Mouse (Mus musculus) splenic B cell, adult 2 months (primary cell): Measurements from ENCODE around the gene Pdlim4.

Experiments
- DNase-seq: peaks from one replicate; pipeline ENCODE4 v3.0.0-alpha.2; 2011; ENCODE audit warnings: low read depth, low spot score
- H3K27me3 ChIP-seq: 2 replicates; pipeline ENCODE4 v1.6.1; 2012; ENCODE audit warnings: mild to moderate bottlenecking, low read length, moderate library complexity, mixed read lengths; ENCODE audit not compliant: control insufficient read depth, poor library complexity, insufficient read depth, severe bottlenecking
- H3K36me3 ChIP-seq: 2 replicates; pipeline ENCODE4 v1.6.1; 2012; ENCODE audit warnings: mild to moderate bottlenecking, low read length, moderate library complexity, mixed read lengths; ENCODE audit not compliant: control insufficient read depth, poor library complexity, insufficient read depth, severe bottlenecking

Gene Pdlim4

GRCm38 (mm10) chr11:54102706-54103449, 34.1 kb upstream of the Pdlim4 start:
- DNase-seq = no peak
- no peaks in the 10 kb centered on the region for H3K36me3 ChIP-seq
- no peaks in the 10 kb centered on the region; the same call in 1 of the 2 replicates for H3K27me3 ChIP-seq

GRCm38 (mm10) chr11:54101701-54102100, 32.9 kb upstream of the Pdlim4 start:
- no peaks in the 10 kb centered on the region for H3K27me3 ChIP-seq
- no peaks in the 10 kb centered on the region for H3K36me3 ChIP-seq
- no peak for DNase-seq

GRCm38 (mm10) chr11:54100692-54101591, 32.1 kb upstream of the Pdlim4 start:
- DNase-seq = peak; percentile 20
- H3K27me3 ChIP-seq = no peaks in the 10 kb centered on the region
- H3K36me3 ChIP-seq = no peaks in the 10 kb centered on the region

- H3K36me3 ChIP-seq = no peaks in the 10 kb centered on the region
- H3K27me3 ChIP-seq = no peaks in the 10 kb centered on the region
- no peak for DNase-seq
Measured at GRCm38 (mm10) chr11:54100045-54100691, 31.4 kb upstream of the Pdlim4 start, which contains the start of gene P4ha2. Gene P4ha2, plus strand, starts transcription at chr11:54100095.

GRCm38 (mm10) chr11:54093000-54093399, 24.2 kb upstream of the Pdlim4 start:
- peak; percentile 61 for DNase-seq
- Histone ChIP-seq H3K27me3 (no peaks in the 10 kb centered on the region), H3K36me3 (no peaks in the 10 kb centered on the region)

- Histone ChIP-seq H3K27me3 (no peaks in the 10 kb centered on the region), H3K36me3 (no peaks in the 10 kb centered on the region)
- DNase-seq = peak; percentile 49
Measured at GRCm38 (mm10) chr11:54092188-54092587, 23.4 kb upstream of the Pdlim4 start.

GRCm38 (mm10) chr11:54091726-54092125, 22.9 kb upstream of the Pdlim4 start:
- peak; percentile 89 for DNase-seq

GRCm38 (mm10) chr11:54090091-54090879, 21.5 kb upstream of the Pdlim4 start:
- no peak for DNase-seq
- Histone ChIP-seq H3K27me3 (no peaks in the 10 kb centered on the region), H3K36me3 (no peaks in the 10 kb centered on the region)

More at GRCm38 (mm10) chr11:54091726-54092125, 22.9 kb upstream of the Pdlim4 start:
- Histone ChIP-seq H3K27me3 (no peaks in the 10 kb centered on the region), H3K36me3 (no peaks in the 10 kb centered on the region)

- DNase-seq = peak; percentile 78
- H3K36me3 ChIP-seq = no peaks in the 10 kb centered on the region
Measured at GRCm38 (mm10) chr11:54088947-54089317, 20.1 kb upstream of the Pdlim4 start.

GRCm38 (mm10) chr11:54088253-54088946, 19.6 kb upstream of the Pdlim4 start:
- Histone ChIP-seq H3K36me3 (no peaks in the 10 kb centered on the region), H3K27me3 (no peaks in the 10 kb centered on the region)
- DNase-seq = peak; percentile 71

More at GRCm38 (mm10) chr11:54088947-54089317, 20.1 kb upstream of the Pdlim4 start:
- no peaks in the 10 kb centered on the region for H3K27me3 ChIP-seq

- Histone ChIP-seq H3K36me3 (no peaks in the 10 kb centered on the region), H3K27me3 (no peaks in the 10 kb centered on the region)
- no peak for DNase-seq
Measured at GRCm38 (mm10) chr11:54085816-54086215, 17.0 kb upstream of the Pdlim4 start.

- Histone ChIP-seq H3K36me3 (no peaks in the 10 kb centered on the region), H3K27me3 (no peaks in the 10 kb centered on the region)
- DNase-seq = no peak
Measured at GRCm38 (mm10) chr11:54084976-54085375, 16.2 kb upstream of the Pdlim4 start.

- H3K36me3 ChIP-seq = no peaks in the 10 kb centered on the region
- no peaks in the 10 kb centered on the region for H3K27me3 ChIP-seq
- no peak for DNase-seq
Measured at GRCm38 (mm10) chr11:54082725-54083124, 13.9 kb upstream of the Pdlim4 start.

GRCm38 (mm10) chr11:54080435-54080834, 11.6 kb upstream of the Pdlim4 start:
- Histone ChIP-seq H3K27me3 (no peaks in the 10 kb centered on the region), H3K36me3 (no peaks in the 10 kb centered on the region)
- DNase-seq = no peak
